Mouse (Mus musculus) testis, adult 2 months (tissue): ENCODE data around the gene Eif2b3.

Experiments
- CTCF ChIP-seq: fragments of 200-500 bp; IDR thresholded peaks from 2 replicates; pipeline ENCODE4 v1.5.1; 2012; ENCODE audit warnings: low read depth, mild to moderate bottlenecking, inconsistent platforms, low read length, moderate library complexity; ENCODE audit not compliant: control insufficient read depth, insufficient read depth, insufficient replicate concordance
- POLR2A ChIP-seq: fragments of 200-500 bp; IDR thresholded peaks from 2 replicates; pipeline ENCODE4 v1.6.1; 2012; ENCODE audit warnings: low read depth, mild to moderate bottlenecking, inconsistent platforms, low read length, moderate library complexity; ENCODE audit not compliant: control insufficient read depth

GRCm38 (mm10) chr4:117071183-117071582 lies 52.0 kb downstream of the Eif2b3 start:
- TF ChIP-seq CTCF = no peak
- TF ChIP-seq POLR2A = no peak
